ENCODE assay signal across 7 mouse cellular contexts in the genomic region with DNA sequence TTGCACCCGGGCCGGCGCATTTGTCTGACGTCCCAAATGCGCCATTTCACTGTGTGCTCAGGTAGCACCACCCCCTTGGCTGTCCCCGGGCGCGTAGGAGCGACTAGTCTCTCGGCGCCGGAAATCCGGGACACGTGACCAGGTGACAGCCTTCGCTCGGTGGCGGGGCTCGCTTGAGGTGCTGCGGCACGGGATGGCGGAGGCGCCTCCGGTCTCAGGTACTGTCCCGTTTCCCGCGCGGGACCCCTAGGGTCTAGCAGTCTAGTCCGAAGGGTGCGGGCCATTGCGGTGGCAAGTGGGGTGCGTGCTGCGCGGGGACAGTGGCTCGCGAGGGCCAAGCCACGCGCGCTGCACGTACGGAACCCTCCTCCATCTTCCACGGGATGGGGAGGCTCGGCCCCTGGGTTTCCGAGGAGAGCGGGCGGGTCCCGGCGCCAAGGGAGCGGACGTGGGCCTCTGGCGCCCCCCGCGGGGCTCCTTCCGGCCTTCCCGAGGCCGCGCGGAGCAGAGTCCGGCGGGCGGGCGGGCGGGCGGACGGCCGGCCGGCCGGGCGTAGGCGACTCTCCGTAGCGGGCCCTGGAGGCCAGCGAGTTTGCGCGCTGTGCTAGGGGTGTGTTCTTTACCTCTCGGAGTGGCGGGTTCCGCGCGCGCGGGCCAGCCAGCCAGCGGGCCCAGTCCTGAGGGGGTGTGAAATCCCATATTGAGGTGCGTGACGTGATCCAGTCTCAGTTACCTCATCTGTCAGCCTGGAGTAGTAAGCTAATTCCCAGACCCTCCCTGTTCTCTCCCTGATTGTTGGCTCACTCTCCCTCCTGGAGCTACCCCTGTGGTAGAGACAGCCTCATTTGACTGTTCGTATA. TPM values are rescaled to one million over a fixed set of nuclear protein-coding genes. Genes with fewer than 3 reads are reported as not detected.
DNase-seq lines count a peak whose midpoint lies in the region; ATAC-seq and TF ChIP-seq lines count a peak whose summit lies in the region.

TSS of gene Nfx1 (plus strand) at position 65 of the 860 bp plus-strand sequence.

- peak within 1 kb of the TSS; percentile 85 for H3K9ac ChIP-seq in intestine, postnatal 0 days (ENCODE audit: low read depth, low read length)
- H3K9ac ChIP-seq in midbrain, embryonic 12.5 days (replicated peaks), result peak within 1 kb of the TSS; percentile 91

- H3K4me3 ChIP-seq in intestine, postnatal 0 days (ENCODE audit: low read depth, low read length), result peak within 1 kb of the TSS; percentile 98
- peak within 1 kb of the TSS; percentile 97 for H3K4me3 ChIP-seq in midbrain, embryonic 12.5 days
- peak within 1 kb of the TSS; percentile 73 for H3K4me3 ChIP-seq in small intestine, adult 2 months (ENCODE audit: low read depth, low read length)

- 0 out of 2 replicates have a peak, but pooled peaks cover 6% of the 10 kb centered on the region for H3K4me1 ChIP-seq in intestine, postnatal 0 days (replicated peaks; ENCODE audit: control insufficient read depth, insufficient read depth, low read length)
- H3K4me1 ChIP-seq in midbrain, embryonic 12.5 days, result peaks cover 14% of the 10 kb centered on the region
- H3K4me1 ChIP-seq in small intestine, adult 2 months (ENCODE audit: control insufficient read depth, insufficient read depth, insufficient read length, low read length), result peaks cover 4% of the 10 kb centered on the region

- no peaks in the 10 kb centered on the region for H3K27me3 ChIP-seq in intestine, postnatal 0 days (replicated peaks; ENCODE audit: control insufficient read depth, insufficient read depth, low read length)
- H3K27me3 ChIP-seq in midbrain, embryonic 12.5 days, result no peaks in the 10 kb centered on the region
- H3K27me3 ChIP-seq in small intestine, adult 2 months (ENCODE audit: control insufficient read depth, insufficient read depth, low read length), result no peaks in the 10 kb centered on the region

- TF ChIP-seq CTCF in intestine, postnatal 0 days (IDR thresholded peaks at IDR 0.05; ENCODE audit: low read depth), result no peak; the same call in 1 of the 2 replicates
- no peak for TF ChIP-seq CTCF in small intestine, adult 2 months (IDR thresholded peaks at IDR 0.05; ENCODE audit: extremely low read depth, insufficient read length, insufficient replicate concordance, low read depth, low read length)

- peak; percentile 95 for DNase-seq in adrenal gland, adult 8-10 months
- peak; percentile 92 for DNase-seq in embryo, embryonic 9.5 days (ENCODE audit: extremely low spot score)
- DNase-seq in gonadal fat pad, adult 2 months (ENCODE audit: low read depth), result peak; percentile 66
- peak; percentile 96 for DNase-seq in left cerebral cortex, postnatal 4 days

- H3K9me3 ChIP-seq in intestine, postnatal 0 days (ENCODE audit: control insufficient read depth), result no peaks in the 10 kb centered on the region
- no peaks in the 10 kb centered on the region for H3K9me3 ChIP-seq in midbrain, embryonic 12.5 days

- under 1% methylated on average over 82 of the region's 85 CpGs for WGBS in intestine, postnatal 0 days
- under 1% methylated on average over 81 of the region's 85 CpGs for WGBS in midbrain, embryonic 12.5 days
- WGBS in small intestine, adult 2 months, result under 1% methylated on average over 85 of the region's 85 CpGs

- peak; percentile 71 for TF ChIP-seq POLR2A in small intestine, adult 2 months (IDR thresholded peaks at IDR 0.05; ENCODE audit: low read depth, low read length)

- H3K36me3 ChIP-seq in intestine, postnatal 0 days (ENCODE audit: control insufficient read depth, insufficient read depth), result peaks cover 9% of the 10 kb centered on the region
- peaks cover 16% of the 10 kb centered on the region for H3K36me3 ChIP-seq in midbrain, embryonic 12.5 days
- peaks cover 8% of the 10 kb centered on the region; the same call in 1 of the 2 replicates for H3K36me3 ChIP-seq in small intestine, adult 2 months (ENCODE audit: control insufficient read depth, insufficient read depth, low read length)

- H3K27ac ChIP-seq in intestine, postnatal 0 days (ENCODE audit: low read depth, low read length), result peak within 1 kb of the TSS; percentile 98
- peak within 1 kb of the TSS; percentile 86 for H3K27ac ChIP-seq in midbrain, embryonic 12.5 days (replicated peaks)
- H3K27ac ChIP-seq in small intestine, adult 2 months (ENCODE audit: insufficient read depth, low read depth, low read length), result peak within 1 kb of the TSS; percentile 81

- H3K4me2 ChIP-seq in intestine, postnatal 0 days (replicated peaks; ENCODE audit: low read depth), result peak within 1 kb of the TSS; percentile 79
- H3K4me2 ChIP-seq in midbrain, embryonic 12.5 days (replicated peaks), result peak within 1 kb of the TSS; percentile 85

- ATAC-seq in intestine, postnatal 0 days, result peak; percentile 93
- peak; percentile 94 for ATAC-seq in midbrain, embryonic 12.5 days (ENCODE audit: low FRiP score, low read depth)

- intact Hi-C loops in left cerebral cortex, postnatal 4 days (cut with DNase I), result loop anchor here (10.0 kb wide), 1 partner anchor 216 kb away; the partner anchor contains the start of gene Smu1

RNA-seq across cellular contexts. Expression of gene Nfx1, which starts in this region (rescaled TPM):
- 100 to 1,000 TPM in 2 of 4 experiments, 10 to 100 TPM in 2; 86.1 to 168 (median 125) TPM for total RNA-seq in adrenal gland, adult 8-10 months (2022)
- 37.9 and 43.0 TPM in 2 replicates for polyA plus RNA-seq in gonadal fat pad, adult 2 months (2012; rRNA removed)
- polyA plus RNA-seq in intestine, postnatal 0 days (2015; fragmentation: Nextera tagmentation; extraction: Ambion mirVana), result 25.9 and 27.9 TPM in 2 replicates
- total RNA-seq in left cerebral cortex, postnatal 4 days (2021), result 10 to 100 TPM; 75.3 to 77.0 TPM
- polyA plus RNA-seq in midbrain, embryonic 12.5 days (2016; fragmentation: Nextera tagmentation; extraction: Ambion mirVana), result 102 and 104 TPM in 2 replicates
- polyA plus RNA-seq in small intestine, adult 2 months (2012; rRNA removed), result 6.1 and 11.1 TPM in 2 replicates

Comparison
In these comparisons a context has a peak if more than half of its experiments do, and no peak if none do; other contexts are left out.
1. Peak in every context shown above with its lines: DNase-seq, ATAC-seq, H3K4me3 ChIP-seq and H3K27ac ChIP-seq.